Mouse (Mus musculus) urinary bladder, postnatal 25 days (tissue): ENCODE data around the gene Spata13.

Experiments
- DNase-seq: peaks from one replicate; pipeline ENCODE4 v3.0.0; 2022; ENCODE audit warnings: low spot score

Gene Spata13

GRCm38 (mm10) chr14:60676625-60677314 lies 43.0 kb downstream of the Spata13 start:
- no peak for DNase-seq

GRCm38 (mm10) chr14:60682361-60683023 lies 48.7 kb downstream of the Spata13 start:
- no peak for DNase-seq

- no peak for DNase-seq
Observed at GRCm38 (mm10) chr14:60683989-60684388, 50.2 kb downstream of the Spata13 start.

GRCm38 (mm10) chr14:60686733-60687132 lies 52.9 kb downstream of the Spata13 start:
- no peak for DNase-seq

GRCm38 (mm10) chr14:60687241-60687640 lies 53.4 kb downstream of the Spata13 start:
- no peak for DNase-seq

- DNase-seq = peak; percentile 40
Observed at GRCm38 (mm10) chr14:60688509-60689205, 54.9 kb downstream of the Spata13 start.

- no peak for DNase-seq
Observed at GRCm38 (mm10) chr14:60689768-60690167, 56.0 kb downstream of the Spata13 start.

- no peak for DNase-seq
Observed at GRCm38 (mm10) chr14:60690631-60691030, 56.8 kb downstream of the Spata13 start.

- DNase-seq = no peak
Observed at GRCm38 (mm10) chr14:60693122-60693536, 59.3 kb downstream of the Spata13 start.

GRCm38 (mm10) chr14:60693666-60694065 lies 59.9 kb downstream of the Spata13 start:
- DNase-seq = no peak

GRCm38 (mm10) chr14:60694215-60694997 lies 60.6 kb downstream of the Spata13 start:
- DNase-seq = peak; percentile 64

GRCm38 (mm10) chr14:60697351-60697750 lies 63.5 kb downstream of the Spata13 start:
- DNase-seq = no peak

GRCm38 (mm10) chr14:60698980-60699379 lies 65.2 kb downstream of the Spata13 start:
- DNase-seq = no peak

GRCm38 (mm10) chr14:60702377-60703140 lies 68.8 kb downstream of the Spata13 start:
- DNase-seq = no peak

GRCm38 (mm10) chr14:60704510-60704909 lies 70.7 kb downstream of the Spata13 start:
- no peak for DNase-seq

- peak; percentile 48 for DNase-seq
Observed at GRCm38 (mm10) chr14:60704961-60705360, 71.2 kb downstream of the Spata13 start.

GRCm38 (mm10) chr14:60709192-60709591 lies 75.4 kb downstream of the Spata13 start:
- DNase-seq = no peak

- no peak for DNase-seq
Observed at GRCm38 (mm10) chr14:60709749-60710148, 75.9 kb downstream of the Spata13 start.

- DNase-seq = no peak
Observed at GRCm38 (mm10) chr14:60711161-60711560, 77.4 kb downstream of the Spata13 start.

- DNase-seq = no peak
Observed at GRCm38 (mm10) chr14:60711590-60712288, 77.9 kb downstream of the Spata13 start.
